ENCODE assay signal across 13 mouse cellular contexts in the genomic region with DNA sequence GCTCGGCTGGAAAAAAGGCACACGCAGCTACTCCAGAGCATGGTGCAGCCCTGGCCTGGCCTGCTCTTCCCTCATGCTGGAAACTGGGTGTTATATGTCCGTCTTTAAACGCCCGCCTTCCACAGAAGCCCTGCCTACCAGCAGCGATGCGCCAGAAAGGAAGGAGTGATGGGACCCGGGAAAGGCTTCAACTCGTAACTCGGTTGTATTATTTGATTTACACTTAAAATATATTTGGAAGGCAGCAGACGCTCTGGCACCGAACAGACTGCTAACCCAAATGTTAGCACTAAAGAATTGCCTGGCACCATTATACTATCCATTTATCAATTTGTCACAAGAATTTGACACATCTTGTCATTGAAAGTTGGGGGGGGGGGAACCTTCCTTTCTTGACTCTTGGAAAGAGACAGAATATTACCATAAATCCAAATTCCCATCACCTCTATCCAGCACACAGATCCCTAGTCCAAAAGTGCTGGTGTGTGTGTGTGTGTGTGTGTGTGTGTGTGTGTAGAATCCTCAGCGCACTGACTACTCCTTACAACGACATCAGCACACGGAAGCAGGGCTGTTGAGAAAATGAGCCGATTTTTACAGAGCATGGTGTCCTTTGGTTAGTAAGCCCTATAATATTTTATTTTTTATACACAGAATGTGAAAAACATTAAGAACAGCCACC. TPM values are rescaled to one million over a fixed set of nuclear protein-coding genes. Genes with fewer than 3 reads are reported as not detected.
DNase-seq lines count a peak whose midpoint lies in the region; ATAC-seq and TF ChIP-seq lines count a peak whose summit lies in the region.
"Had no signal": no experiment of that assay in that cellular context is flagged by ENCODE, and none has a peak within 500 bp of the region (broad histone marks: within the 10 kb centered on the region; RNA-seq: fewer than 3 reads in every experiment).

No protein-coding gene starts in this region.

- no peak overlapping the region for H3K27ac ChIP-seq in heart, embryonic 10.5 days
- H3K27ac ChIP-seq in hindbrain, postnatal 0 days = no peak overlapping the region; the same call in 1 of the 2 replicates
- H3K27ac ChIP-seq in limb, embryonic 15.5 days = peak overlapping the region; percentile 40; the same call in 1 of the 2 replicates
- H3K27ac ChIP-seq: lung, embryonic 15.5 days; neural tube, embryonic 15.5 days had no signal

- H3K4me3 ChIP-seq in heart, embryonic 10.5 days = no peak overlapping the region
- no peak overlapping the region for H3K4me3 ChIP-seq in hindbrain, postnatal 0 days (ENCODE audit: low read length)
- H3K4me3 ChIP-seq in limb, embryonic 15.5 days = no peak overlapping the region
- H3K4me3 ChIP-seq: lung, embryonic 15.5 days; neural tube, embryonic 15.5 days had no signal

- no peaks in the 10 kb centered on the region for H3K9me3 ChIP-seq in heart, embryonic 10.5 days
- H3K9me3 ChIP-seq in hindbrain, postnatal 0 days (ENCODE audit: low read length) = no peaks in the 10 kb centered on the region
- no peaks in the 10 kb centered on the region for H3K9me3 ChIP-seq in limb, embryonic 15.5 days
- H3K9me3 ChIP-seq: lung, embryonic 15.5 days; neural tube, embryonic 15.5 days had no signal

- H3K4me1 ChIP-seq in heart, embryonic 10.5 days = peaks cover 20% of the 10 kb centered on the region
- peaks cover 8% of the 10 kb centered on the region; the same call in 1 of the 2 replicates for H3K4me1 ChIP-seq in hindbrain, postnatal 0 days (ENCODE audit: insufficient read depth, low read length)
- peaks cover 25% of the 10 kb centered on the region for H3K4me1 ChIP-seq in limb, embryonic 15.5 days

- no peak overlapping the region for H3K9ac ChIP-seq in hindbrain, postnatal 0 days (replicated peaks; ENCODE audit: low read length)
- H3K9ac ChIP-seq in limb, embryonic 15.5 days = no peak overlapping the region
- H3K9ac ChIP-seq: lung, embryonic 15.5 days; neural tube, embryonic 15.5 days had no signal

- H3K27me3 ChIP-seq in heart, embryonic 10.5 days (ENCODE audit: insufficient read depth, poor library complexity, severe bottlenecking) = no peaks in the 10 kb centered on the region
- no peaks in the 10 kb centered on the region for H3K27me3 ChIP-seq in hindbrain, postnatal 0 days (ENCODE audit: insufficient read depth, low read length)
- H3K27me3 ChIP-seq in limb, embryonic 15.5 days = no peaks in the 10 kb centered on the region
- H3K27me3 ChIP-seq: lung, embryonic 15.5 days; neural tube, embryonic 15.5 days; Patski had no signal

- peak; percentile 7 for DNase-seq in heart, embryonic 10.5 days (ENCODE audit: low spot score)
- DNase-seq in heart, postnatal 4 days = no peak
- DNase-seq in brain, embryonic 14.5 days (ENCODE audit: low read depth) = peak; percentile 84
- DNase-seq in hindbrain, postnatal 0 days (ENCODE audit: low spot score) = no peak
- no peak for DNase-seq in gastrocnemius, adult 8-10 months (ENCODE audit: low spot score in 2 of 2)
- DNase-seq in adrenal gland, postnatal 25 days = no peak
- DNase-seq: embryo, embryonic 11 days; thymus, postnatal 14 days had no signal

- no peak for TF ChIP-seq CTCF in brain, embryonic 14.5 days (IDR thresholded peaks at IDR 0.05; ENCODE audit: borderline replicate concordance, extremely low read depth, insufficient read depth, insufficient read length)
- TF ChIP-seq CTCF in hindbrain, postnatal 0 days (IDR thresholded peaks at IDR 0.05; ENCODE audit: low read depth) = no peak

- TF ChIP-seq POLR2A in brain, embryonic 14.5 days (IDR thresholded peaks at IDR 0.05; ENCODE audit: borderline replicate concordance, extremely low read depth, insufficient read depth, insufficient read length, poor library complexity, severe bottlenecking) = no peak

- H3K36me3 ChIP-seq in heart, embryonic 10.5 days = peaks cover 60% of the 10 kb centered on the region
- peaks cover 5% of the 10 kb centered on the region; the same call in 1 of the 2 replicates for H3K36me3 ChIP-seq in hindbrain, postnatal 0 days (ENCODE audit: insufficient read depth, low read length)
- H3K36me3 ChIP-seq in limb, embryonic 15.5 days = peaks cover 57% of the 10 kb centered on the region

- ATAC-seq in hindbrain, postnatal 0 days = no peak
- ATAC-seq in limb, embryonic 15.5 days (ENCODE audit: insufficient number of reproducible peaks, low FRiP score, low TSS enrichment, low read depth) = no peak
- ATAC-seq: intestine, embryonic 16.5 days; Patski had no signal

- 89% methylated on average over 16 of the region's 16 CpGs for WGBS in heart, embryonic 10.5 days
- WGBS in hindbrain, postnatal 0 days = 73% methylated on average over 16 of the region's 16 CpGs
- WGBS in limb, embryonic 15.5 days = 80% methylated on average over 16 of the region's 16 CpGs

- H3K4me2 ChIP-seq in hindbrain, postnatal 0 days (ENCODE audit: low read depth, low read length) = peak overlapping the region; percentile 22
- no peak overlapping the region for H3K4me2 ChIP-seq in limb, embryonic 15.5 days
- H3K4me2 ChIP-seq: lung, embryonic 15.5 days; neural tube, embryonic 15.5 days had no signal

RNA-seq across cellular contexts. Expression of a gene that starts 39.7 kb away (rescaled TPM):
- polyA plus RNA-seq in heart, embryonic 10.5 days (2016; fragmentation: Nextera tagmentation; extraction: Ambion mirVana) = 15.9 and 24.4 TPM in 2 replicates
- 10 to 100 TPM; 47.4 to 47.8 TPM for total RNA-seq in heart, postnatal 4 days (2021)
- 89.3 and 111 TPM in 2 replicates for polyA plus RNA-seq in brain, embryonic 14.5 days (2012; rRNA removed)
- 21.0 and 22.8 TPM in 2 replicates for total RNA-seq in hindbrain, postnatal 0 days (2014; rRNA removed)
- 9.6 and 10.7 TPM in 2 replicates for polyA plus RNA-seq in hindbrain, postnatal 0 days (2015; fragmentation: Nextera tagmentation; extraction: Ambion mirVana)
- 20.8 and 29.9 TPM in 2 replicates for polyA plus RNA-seq in limb, embryonic 15.5 days (2015; fragmentation: Nextera tagmentation; extraction: Ambion mirVana)
- total RNA-seq in gastrocnemius, adult 8-10 months (2022) = 1 to 10 TPM; 3.3 to 5.5 (median 4.0) TPM
- total RNA-seq in adrenal gland, postnatal 25 days (2021) = 17.1 and 17.8 TPM in 2 replicates

Comparison
In these comparisons a context has a peak if more than half of its experiments do, and no peak if none do; other contexts are left out.
1. DNase-seq: peak in heart, embryonic 10.5 days (single experiment) and brain, embryonic 14.5 days (single experiment); none in heart, postnatal 4 days (single experiment), hindbrain, postnatal 0 days (single experiment), gastrocnemius, adult 8-10 months (0 of 2) and adrenal gland, postnatal 25 days (single experiment).